Mouse (Mus musculus) heart, embryonic 16.5 days (tissue): Measurements from ENCODE around the gene Gm49387. TPM values are rescaled to one million over a fixed set of nuclear protein-coding genes. Genes with fewer than 3 reads are reported as not detected.
A peak's percentile ranks its signal among the peaks of the same experiment; 100 is the strongest.

Experiments used
- ATAC-seq: fragments of 200-750 bp; cut with Nextera tagmentation; replicated peaks from 2 replicates; pipeline ENCODE4 v1.8.0; 2017; ENCODE audit warnings: moderate number of reproducible peaks; ENCODE audit not compliant: insufficient read depth, low FRiP score; ENCODE audit errors: extremely low read depth
- H3K27ac ChIP-seq: fragments of 300-500 bp; sonication (generic); 2 replicates; pipeline ENCODE4 v1.5.1; 2014; ENCODE audit warnings: mild to moderate bottlenecking, low read length, control low read depth, moderate library complexity
- H3K27me3 ChIP-seq: fragments of 300-500 bp; sonication (generic); 2 replicates; pipeline ENCODE4 v1.6.1; 2014; ENCODE audit warnings: low read length, mixed read lengths; ENCODE audit not compliant: control insufficient read depth, insufficient read depth
- H3K36me3 ChIP-seq: fragments of 300-500 bp; sonication (generic); 2 replicates; pipeline ENCODE4 v1.6.1; 2014; ENCODE audit not compliant: control insufficient read depth, insufficient read depth
- H3K4me1 ChIP-seq: fragments of 300-500 bp; sonication (generic); 2 replicates; pipeline ENCODE4 v1.6.1; 2014; ENCODE audit warnings: low read length, mixed read lengths; ENCODE audit not compliant: control insufficient read depth, insufficient read depth
- H3K4me2 ChIP-seq: fragments of 300-500 bp; sonication (generic); 2 replicates; pipeline ENCODE4 v1.6.1; 2014; ENCODE audit warnings: low read depth, mild to moderate bottlenecking, control low read depth, low read length
- H3K4me3 ChIP-seq: fragments of 300-500 bp; sonication (generic); 2 replicates; pipeline ENCODE4 v1.5.1; 2014; ENCODE audit warnings: mild to moderate bottlenecking, control low read depth, low read length
- H3K9ac ChIP-seq: fragments of 300-500 bp; sonication (generic); 2 replicates; pipeline ENCODE4 v1.6.1; 2014; ENCODE audit warnings: low read length, control low read depth
- H3K9me3 ChIP-seq: fragments of 300-500 bp; sonication (generic); replicated peaks from 2 replicates; pipeline ENCODE4 v1.6.1; 2016; ENCODE audit warnings: low read length; ENCODE audit not compliant: control insufficient read depth
- WGBS: fragments of 180-500 bp; shearing (Covaris S2); extraction: QIAGEN DNeasy Blood & Tissue Kit; methylation state at CpG from one replicate; pipeline ENCODE4 v1.1.7; 2014; 5-methylcytosine and 5-hydroxymethylcytosine counted together
- polyA plus RNA-seq: library from polyadenylated mRNA; unstranded; fragments of >200 nt; fragmentation: Nextera tagmentation; extraction: Ambion mirVana; gene quantifications from 2 replicates; pipeline ENCODE4 v1.2.1, GENCODE M21; 2015

Gm49387 gene
- polyA plus RNA-seq, 1 experiment from 2014 or later, result 0.87 TPM

GRCm38 (mm10) chr14:31664100-31664902 is 23.6 kb upstream of the Gm49387 start:
- 43% methylated on average over 18 of the region's 18 CpGs for WGBS
- Histone ChIP-seq H3K36me3 (peaks cover 11% of the 10 kb centered on the region), H3K4me1 (peaks cover 49% of the 10 kb centered on the region), H3K4me3 (no peak overlapping the region), H3K4me2 (no peak overlapping the region), H3K9me3 (no peaks in the 10 kb centered on the region), H3K9ac (peak overlapping the region; percentile 81; the same call in 1 of the 2 replicates), H3K27ac (peak overlapping the region; percentile 94), H3K27me3 (no peaks in the 10 kb centered on the region)
- no peak for ATAC-seq

GRCm38 (mm10) chr14:31663376-31664099 is 22.9 kb upstream of the Gm49387 start:
- peak overlapping the region; percentile 81 for H3K9ac ChIP-seq
- no peaks in the 10 kb centered on the region for H3K9me3 ChIP-seq
- H3K4me1 ChIP-seq, result peaks cover 46% of the 10 kb centered on the region
- WGBS, result 86% methylated on average over 13 of the region's 13 CpGs
- peak overlapping the region; percentile 94 for H3K27ac ChIP-seq
- peaks cover 11% of the 10 kb centered on the region for H3K36me3 ChIP-seq
- H3K27me3 ChIP-seq, result no peaks in the 10 kb centered on the region
- no peak for ATAC-seq
- H3K4me3 ChIP-seq, result no peak overlapping the region
- no peak overlapping the region for H3K4me2 ChIP-seq

GRCm38 (mm10) chr14:31662555-31663211 is 22.0 kb upstream of the Gm49387 start:
- 0 out of 2 replicates have a peak, but pooled peaks have one; percentile 11 for ATAC-seq

GRCm38 (mm10) chr14:31661671-31662554 is 21.2 kb upstream of the Gm49387 start:
- Histone ChIP-seq H3K4me3 (peak overlapping the region; percentile 49), H3K27me3 (no peaks in the 10 kb centered on the region), H3K4me2 (peak overlapping the region; percentile 76), H3K9ac (peak overlapping the region; percentile 81), H3K9me3 (no peaks in the 10 kb centered on the region), H3K4me1 (peaks cover 53% of the 10 kb centered on the region), H3K36me3 (peaks cover 4% of the 10 kb centered on the region), H3K27ac (peak overlapping the region; percentile 94)
- peak; percentile 78 for ATAC-seq
- 6% methylated on average over 44 of the region's 44 CpGs for WGBS

More at GRCm38 (mm10) chr14:31662555-31663211, 22.0 kb upstream of the Gm49387 start:
- H3K4me1 ChIP-seq, result peaks cover 49% of the 10 kb centered on the region
- H3K36me3 ChIP-seq, result peaks cover 11% of the 10 kb centered on the region
- peak overlapping the region; percentile 76 for H3K4me2 ChIP-seq
- no peaks in the 10 kb centered on the region for H3K9me3 ChIP-seq
- peak overlapping the region; percentile 81 for H3K9ac ChIP-seq
- 27% methylated on average over 9 of the region's 9 CpGs for WGBS
- H3K27me3 ChIP-seq, result no peaks in the 10 kb centered on the region
- H3K4me3 ChIP-seq, result peak overlapping the region; percentile 49
- peak overlapping the region; percentile 94 for H3K27ac ChIP-seq

GRCm38 (mm10) chr14:31660312-31661093 is 19.8 kb upstream of the Gm49387 start:
- WGBS, result 72% methylated on average over 7 of the region's 7 CpGs
- no peak overlapping the region for H3K4me2 ChIP-seq
- H3K27me3 ChIP-seq, result no peaks in the 10 kb centered on the region
- no peaks in the 10 kb centered on the region for H3K9me3 ChIP-seq
- peaks cover 53% of the 10 kb centered on the region for H3K4me1 ChIP-seq
- H3K36me3 ChIP-seq, result no peaks in the 10 kb centered on the region
- no peak for ATAC-seq
- peak overlapping the region; percentile 62 for H3K9ac ChIP-seq
- H3K27ac ChIP-seq, result peak overlapping the region; percentile 94
- H3K4me3 ChIP-seq, result no peak overlapping the region

GRCm38 (mm10) chr14:31659501-31660181 is 19.0 kb upstream of the Gm49387 start:
- Histone ChIP-seq H3K4me1 (peaks cover 51% of the 10 kb centered on the region), H3K4me2 (peak overlapping the region; percentile 22; the same call in 1 of the 2 replicates), H3K9me3 (no peaks in the 10 kb centered on the region), H3K27ac (peak overlapping the region; percentile 94), H3K9ac (peak overlapping the region; percentile 62), H3K36me3 (no peaks in the 10 kb centered on the region), H3K4me3 (no peak overlapping the region), H3K27me3 (no peaks in the 10 kb centered on the region)
- peak; percentile 53 for ATAC-seq
- 19% methylated on average over 10 of the region's 10 CpGs for WGBS

- Histone ChIP-seq H3K4me3 (no peak overlapping the region), H3K9ac (no peak overlapping the region), H3K4me2 (no peak overlapping the region), H3K9me3 (no peaks in the 10 kb centered on the region), H3K27me3 (no peaks in the 10 kb centered on the region), H3K36me3 (no peaks in the 10 kb centered on the region), H3K4me1 (peaks cover 37% of the 10 kb centered on the region), H3K27ac (peak overlapping the region; percentile 94)
- ATAC-seq, result no peak
- 84% methylated on average over 8 of the region's 8 CpGs for WGBS
Measured at GRCm38 (mm10) chr14:31658126-31658680, 17.5 kb upstream of the Gm49387 start.
